Mouse (Mus musculus) erythroblast, adult 5-6 weeks (primary cell): Measurements from ENCODE around the gene Fam117a. TPM values are rescaled to one million over a fixed set of nuclear protein-coding genes. Genes with fewer than 3 reads are reported as not detected.

Source experiments
- ATAC-seq: replicated peaks from 2 replicates; pipeline ENCODE4 v1.8.0; 2016; ENCODE audit warnings: moderate number of reproducible peaks, mild to moderate bottlenecking, moderate TSS enrichment, inconsistent platforms; ENCODE audit not compliant: poor library complexity, low FRiP score, severe bottlenecking
- total RNA-seq, 2 experiments: library from RNA; stranded (forward) in 1 of 2; stranded (reverse) in 1 of 2; fragments of 150-400 nt in 1 of 2; fragments of 200-764, 138-1000 nt in 1 of 2; gene quantifications; 2 replicates each; pipeline versions ENCODE4 v1.2.3 to v1.2.4; 2015 to 2017; ENCODE audit warnings: low replicate concordance in 2 of 2

The Fam117a gene
- total RNA-seq, 2 experiments from 2014 or later, result 321 to 450 TPM

DNA sequence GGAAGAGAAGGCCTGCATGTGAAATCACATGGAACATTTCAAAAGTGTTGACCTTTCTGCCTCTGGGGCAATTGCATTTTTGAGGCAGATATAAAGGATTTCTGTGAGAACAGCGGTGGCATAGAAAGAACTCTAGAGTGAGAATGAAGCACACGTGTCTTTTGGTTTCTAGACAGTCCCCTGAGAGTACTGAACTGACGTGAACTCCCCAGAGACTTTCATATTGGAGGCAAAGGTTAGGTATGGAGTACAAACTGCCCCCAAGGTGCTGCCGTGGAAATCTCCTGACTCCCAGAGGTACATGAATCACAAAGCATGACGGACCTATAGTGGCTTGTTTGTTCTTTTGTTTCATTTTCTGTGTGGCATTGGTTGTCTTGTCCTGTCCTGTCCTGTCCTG, 8.2 kb upstream of the Fam117a start:
- no peak for ATAC-seq

DNA sequence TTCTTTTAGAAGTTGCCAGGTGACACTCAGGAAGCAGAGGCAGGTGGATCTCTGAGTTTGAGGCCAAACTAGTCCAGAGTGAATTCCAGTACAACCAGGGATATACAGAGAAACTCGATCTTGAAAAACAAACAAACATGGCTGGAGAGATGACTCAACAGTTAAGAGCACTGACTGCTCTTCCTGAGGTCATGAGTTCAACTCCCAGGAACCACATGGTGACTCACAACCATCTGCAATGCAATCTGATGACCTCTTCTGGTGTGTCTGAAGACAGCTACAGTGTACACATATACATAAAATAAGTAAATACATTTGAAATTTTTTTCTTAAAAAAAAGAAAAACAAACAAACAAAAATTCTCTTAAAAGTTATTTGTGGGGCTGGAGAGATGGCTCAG, 6.2 kb upstream of the Fam117a start:
- no peak for ATAC-seq

DNA sequence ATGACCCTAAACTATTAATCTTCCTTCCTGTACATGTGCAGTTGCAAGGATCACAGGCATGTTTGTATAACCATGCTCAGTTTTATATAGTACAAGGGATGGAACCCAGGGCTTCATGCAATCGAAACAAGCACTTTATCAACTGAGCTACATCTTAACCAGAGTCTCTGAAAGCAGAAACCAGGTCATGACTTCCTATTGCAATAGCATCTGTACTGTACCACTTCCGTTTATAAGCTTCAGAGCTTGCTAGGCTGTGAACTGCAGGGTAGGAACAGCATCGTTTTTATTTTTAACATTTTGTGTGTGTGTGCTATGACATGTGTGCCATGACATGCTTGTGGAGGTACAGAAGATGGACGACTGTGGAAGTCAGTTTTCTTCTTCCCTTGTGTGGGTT, 3.6 kb upstream of the Fam117a start:
- ATAC-seq, result no peak

DNA sequence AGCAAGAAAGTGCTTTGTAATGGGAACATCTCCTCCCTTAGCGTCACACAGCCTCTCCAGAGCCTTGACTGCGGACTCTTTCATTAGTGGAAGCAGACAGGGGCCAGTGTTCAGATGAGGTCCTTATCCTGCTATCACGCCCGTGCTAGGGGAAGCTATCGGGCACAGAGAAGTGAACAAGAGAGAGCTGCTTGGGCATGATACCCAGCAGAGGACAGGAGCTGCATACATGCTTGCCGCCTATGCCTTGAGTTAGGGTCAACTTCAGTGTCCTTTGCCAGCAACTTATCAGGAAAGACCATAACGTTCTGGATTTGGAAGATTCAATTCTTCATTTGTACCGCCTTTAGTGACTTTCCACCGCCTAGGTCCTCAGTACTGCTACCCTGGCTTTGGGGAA, 3.0 kb upstream of the Fam117a start:
- ATAC-seq, result peak; percentile 65

DNA sequence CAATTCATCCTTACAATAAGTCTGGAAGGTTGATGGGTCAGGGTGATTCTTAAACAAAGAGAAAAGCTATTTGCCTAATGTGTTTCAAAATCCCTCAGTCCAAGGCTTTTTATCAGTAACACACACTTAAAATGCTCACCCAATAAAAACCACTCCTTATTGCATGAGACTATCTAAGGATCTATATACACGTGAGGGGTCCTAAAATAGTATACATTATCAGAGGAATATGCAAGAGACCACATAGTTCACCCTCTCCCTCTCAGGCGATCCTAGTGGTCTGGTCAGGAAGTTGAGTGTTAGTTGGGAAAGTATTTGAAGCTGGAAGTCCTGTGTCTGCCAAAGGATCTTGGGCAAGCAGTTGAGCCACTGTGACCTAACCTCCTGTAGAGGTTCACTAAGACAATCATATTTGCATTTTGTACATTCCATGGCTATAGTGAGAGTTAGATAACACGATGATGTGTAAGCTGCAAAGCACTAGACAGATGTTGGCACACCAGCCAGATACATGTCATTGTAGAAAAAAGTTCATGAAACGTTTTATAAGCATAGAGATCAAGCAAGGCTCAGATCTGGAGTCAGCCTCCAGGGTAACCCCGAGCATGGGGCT, 2.3 kb upstream of the Fam117a start:
- ATAC-seq, result no peak

DNA sequence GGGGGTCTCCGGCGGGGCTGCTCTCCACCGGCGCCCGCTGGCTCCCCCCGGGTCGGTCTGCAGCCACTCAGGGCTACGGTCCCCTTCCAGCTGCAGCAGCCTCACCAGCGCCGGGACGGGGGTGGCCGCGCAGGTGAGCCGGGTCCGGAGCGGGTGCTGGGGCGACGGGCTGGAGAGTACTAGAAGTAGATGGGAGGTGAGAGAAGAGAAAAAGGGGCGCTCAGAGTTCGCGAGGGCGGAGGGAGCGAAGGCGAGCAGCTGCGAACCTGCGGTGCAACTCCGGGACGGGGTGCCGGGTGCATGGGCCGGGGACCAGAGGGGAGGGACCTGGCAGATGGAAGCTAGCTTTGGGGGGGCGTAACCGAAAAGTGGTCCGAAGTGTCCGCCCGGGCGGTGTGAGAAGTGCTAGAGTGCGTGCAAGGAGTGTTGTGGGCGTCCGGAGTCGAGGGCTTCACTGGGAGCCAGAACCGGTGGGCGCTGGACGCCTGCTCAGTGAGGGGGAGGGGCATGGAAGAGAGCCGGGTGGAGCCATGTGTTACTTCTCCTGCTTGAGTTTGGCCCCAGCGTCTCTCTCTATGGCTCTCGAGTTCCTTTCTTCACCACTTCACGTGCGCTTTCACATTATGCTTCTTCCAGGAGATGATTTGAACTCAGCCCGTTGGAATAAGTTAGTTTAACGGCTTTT, 453 bp downstream of the Fam117a start:
- peak; percentile 31 for ATAC-seq

DNA sequence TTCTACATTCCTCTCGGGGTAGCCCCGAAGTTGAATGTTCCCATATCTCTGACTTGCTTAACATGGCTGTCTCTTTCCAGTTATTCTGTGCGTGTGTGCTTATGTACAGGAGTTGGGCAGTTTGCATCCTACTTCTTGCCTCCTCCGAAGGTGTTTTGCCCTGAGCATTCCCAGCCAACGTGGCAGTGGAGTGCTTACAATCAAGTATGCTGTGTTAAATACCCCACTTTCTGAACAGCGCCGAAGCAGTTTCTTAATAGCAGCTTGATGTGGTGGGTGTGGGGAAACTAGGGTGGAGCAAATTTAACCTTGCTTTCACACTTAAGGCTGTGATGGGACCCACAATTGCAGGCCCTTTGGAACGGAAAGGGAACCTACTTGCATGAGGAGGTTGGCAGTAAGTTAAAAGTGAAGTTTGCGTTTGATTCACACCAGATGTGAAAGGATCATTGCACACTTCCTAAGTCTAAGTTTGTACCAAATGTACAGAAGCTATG, 1.1 kb downstream of the Fam117a start:
- ATAC-seq, result no peak

DNA sequence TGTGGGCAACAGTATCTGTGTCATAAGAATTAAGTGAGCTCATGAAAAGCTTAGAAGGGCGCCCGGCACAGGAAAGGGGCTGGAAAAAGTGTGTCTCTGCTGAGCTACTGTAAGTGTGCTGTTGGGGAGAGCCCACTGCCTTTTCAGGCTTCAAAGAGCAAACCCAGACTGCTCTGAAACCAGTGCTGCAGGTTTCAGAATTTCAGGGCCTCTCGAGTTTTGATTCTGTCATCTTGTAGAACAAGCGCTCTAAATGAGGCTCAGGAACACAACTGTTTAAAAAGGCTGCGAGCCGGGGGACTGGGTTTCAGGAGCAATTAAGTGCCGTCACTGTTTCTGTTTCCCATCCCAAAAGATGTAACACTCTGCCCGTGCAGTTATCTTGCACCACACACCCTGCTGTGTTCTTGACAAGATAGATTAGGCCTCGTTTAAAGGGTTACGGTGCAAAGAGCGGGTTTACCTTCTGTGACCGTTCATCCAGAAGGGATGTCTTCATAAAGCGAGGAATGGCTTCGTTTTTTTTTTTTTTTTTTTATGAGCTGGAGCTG, 2.7 kb downstream of the Fam117a start:
- ATAC-seq, result peak; percentile 60

DNA sequence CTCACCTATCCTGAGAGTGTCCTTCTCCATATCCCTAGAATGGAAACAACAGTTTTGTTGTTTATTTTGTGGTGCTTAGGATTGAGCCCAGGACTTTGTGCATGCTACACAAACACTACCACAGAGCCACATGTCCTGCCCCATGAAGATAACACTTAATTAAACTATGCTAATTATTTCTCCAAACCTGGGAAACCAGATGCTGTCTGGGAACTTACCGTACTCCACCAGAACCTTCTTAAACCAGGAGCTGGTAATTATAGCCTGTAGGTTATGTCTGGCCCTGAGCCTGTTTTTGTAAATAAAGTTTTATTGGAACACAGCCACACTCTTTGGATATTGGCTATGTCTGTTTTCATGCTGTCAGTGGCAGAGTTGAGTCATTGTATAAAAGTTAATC, 3.4 kb downstream of the Fam117a start:
- ATAC-seq, result no peak

DNA sequence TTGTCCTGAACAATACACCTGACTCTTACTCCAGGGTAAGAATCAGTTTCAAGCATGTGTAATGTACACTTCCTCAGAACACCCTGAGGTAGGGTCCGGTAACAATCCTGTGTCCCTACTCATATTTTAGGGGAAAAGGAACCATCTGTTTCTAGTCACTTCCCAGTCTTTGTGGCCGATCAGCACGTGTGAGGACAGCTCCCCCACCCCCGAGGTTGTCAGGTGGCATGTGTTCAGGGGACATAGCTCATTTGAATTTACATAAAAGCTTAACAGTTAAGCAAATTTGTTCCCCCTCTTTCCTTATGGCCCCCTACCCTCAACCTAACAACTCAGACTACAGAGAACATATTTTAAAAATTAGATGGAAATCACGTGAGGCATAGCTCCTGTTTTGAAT, 3.8 kb downstream of the Fam117a start:
- ATAC-seq, result no peak

DNA sequence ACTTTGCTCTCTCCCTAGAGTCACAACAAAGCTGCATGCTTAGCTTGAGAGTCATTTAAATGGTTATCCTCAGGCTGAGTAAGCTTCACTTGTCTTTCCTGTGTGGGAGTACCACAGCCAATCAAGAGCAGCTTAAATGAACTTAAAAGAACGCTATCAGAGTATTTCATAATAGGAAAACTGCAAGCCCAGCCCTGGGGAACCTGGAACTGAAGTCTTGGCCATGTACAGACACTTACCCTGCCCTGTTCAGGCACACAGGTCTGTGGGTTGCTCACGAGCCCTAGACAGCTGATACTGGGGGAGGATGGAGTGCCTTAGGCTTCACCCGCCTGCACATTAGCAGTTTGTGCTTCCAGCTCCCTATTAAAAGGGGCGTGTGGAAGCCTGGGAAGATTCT, 6.4 kb downstream of the Fam117a start:
- ATAC-seq, result no peak

DNA sequence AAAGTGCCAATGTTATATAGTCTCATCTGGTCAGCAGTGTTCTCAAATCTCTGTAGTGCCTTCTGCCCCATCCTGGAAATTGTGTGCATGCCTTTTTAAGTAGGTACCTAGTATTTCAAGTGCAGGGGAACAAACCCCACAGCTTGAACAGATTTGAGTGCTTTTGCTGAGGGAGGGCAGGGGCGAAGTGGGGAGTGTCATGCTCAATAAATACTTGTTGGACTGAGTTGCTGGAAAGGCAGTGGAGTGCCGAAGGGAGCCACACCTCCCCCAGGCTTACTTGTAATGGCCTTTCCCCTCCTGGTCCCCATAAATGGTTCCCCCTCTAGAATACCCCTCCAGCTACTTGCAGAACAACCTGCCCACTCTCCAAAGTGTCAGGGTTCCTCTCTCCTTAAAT, 7.4 kb downstream of the Fam117a start:
- ATAC-seq, result no peak

DNA sequence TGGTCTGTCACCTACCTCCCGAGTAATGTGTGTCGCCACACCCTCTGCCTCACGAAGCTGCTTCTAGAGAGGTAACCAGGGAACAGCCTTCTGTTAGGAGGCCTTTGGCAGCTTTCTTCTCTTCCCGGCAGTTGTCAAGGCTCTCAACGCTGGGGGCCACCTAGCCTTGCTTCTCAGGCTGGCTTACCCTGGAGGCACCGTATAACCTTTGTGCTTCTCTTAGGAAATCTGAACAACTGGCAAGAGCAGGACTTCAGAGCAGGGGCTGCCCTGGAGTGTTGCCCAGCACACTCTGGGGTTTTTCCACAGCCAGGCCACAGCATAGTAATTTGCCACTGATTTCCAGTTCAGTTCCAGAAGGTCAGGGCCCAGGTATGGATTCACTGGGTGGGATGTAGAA, 13.5 kb downstream of the Fam117a start:
- ATAC-seq, result no peak

DNA sequence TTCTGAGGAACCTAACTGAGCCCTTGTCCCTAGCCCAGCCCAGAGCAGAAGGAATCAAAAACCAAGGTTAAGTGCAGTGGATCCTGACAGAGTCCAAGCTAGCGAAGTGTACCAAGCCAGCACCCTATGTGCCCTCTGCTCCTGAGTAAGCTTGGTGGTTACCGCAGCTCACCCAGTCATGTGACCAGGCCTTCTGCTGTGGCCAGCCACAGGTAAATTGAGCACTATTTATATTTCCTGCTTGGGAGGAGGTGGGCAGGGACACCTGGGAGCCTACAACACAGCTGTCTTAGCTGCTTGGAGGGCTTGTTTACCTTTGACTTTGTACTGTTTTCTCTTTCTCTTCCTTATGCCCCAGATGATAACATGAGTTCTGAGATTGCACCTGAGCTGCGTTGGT, 14.1 kb downstream of the Fam117a start:
- ATAC-seq, result no peak

DNA sequence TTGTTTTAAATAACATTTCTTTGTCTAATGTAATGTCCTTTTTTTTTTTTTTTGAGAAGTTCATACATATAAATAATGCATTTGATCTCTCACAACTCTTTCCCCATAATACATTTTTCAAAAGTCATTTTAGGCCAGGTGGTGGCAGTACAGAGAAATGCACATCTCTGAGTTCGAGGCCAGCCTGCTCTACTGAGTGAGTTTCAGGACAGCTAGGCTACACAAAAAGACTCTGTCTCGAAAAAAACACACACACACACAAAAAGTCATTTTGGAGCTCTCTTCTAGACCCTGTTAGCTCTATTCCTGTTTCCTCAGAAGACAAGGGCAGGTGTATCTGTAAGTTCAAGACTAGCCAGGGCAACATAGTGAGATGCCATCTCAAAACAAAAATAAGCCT, 15.9 kb downstream of the Fam117a start:
- no peak for ATAC-seq

DNA sequence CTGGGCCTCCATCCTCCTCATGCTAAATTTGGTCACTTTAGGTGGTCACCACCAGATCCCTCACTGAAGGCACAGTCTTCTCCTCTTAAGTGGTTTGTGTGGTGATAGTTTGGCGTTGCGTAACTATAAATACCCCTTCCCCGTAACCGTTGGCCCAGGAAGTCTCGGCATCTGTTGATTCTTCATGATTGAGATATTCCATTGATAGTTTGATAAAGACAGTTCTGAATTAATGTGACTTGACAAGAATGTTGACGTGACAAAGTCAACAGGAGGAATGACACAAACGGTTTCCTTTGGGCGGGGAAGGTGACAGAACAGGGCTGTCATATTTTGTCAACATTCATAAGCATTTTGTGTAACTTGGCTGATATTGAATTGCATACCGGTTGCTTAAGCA, 16.4 kb downstream of the Fam117a start:
- no peak for ATAC-seq

DNA sequence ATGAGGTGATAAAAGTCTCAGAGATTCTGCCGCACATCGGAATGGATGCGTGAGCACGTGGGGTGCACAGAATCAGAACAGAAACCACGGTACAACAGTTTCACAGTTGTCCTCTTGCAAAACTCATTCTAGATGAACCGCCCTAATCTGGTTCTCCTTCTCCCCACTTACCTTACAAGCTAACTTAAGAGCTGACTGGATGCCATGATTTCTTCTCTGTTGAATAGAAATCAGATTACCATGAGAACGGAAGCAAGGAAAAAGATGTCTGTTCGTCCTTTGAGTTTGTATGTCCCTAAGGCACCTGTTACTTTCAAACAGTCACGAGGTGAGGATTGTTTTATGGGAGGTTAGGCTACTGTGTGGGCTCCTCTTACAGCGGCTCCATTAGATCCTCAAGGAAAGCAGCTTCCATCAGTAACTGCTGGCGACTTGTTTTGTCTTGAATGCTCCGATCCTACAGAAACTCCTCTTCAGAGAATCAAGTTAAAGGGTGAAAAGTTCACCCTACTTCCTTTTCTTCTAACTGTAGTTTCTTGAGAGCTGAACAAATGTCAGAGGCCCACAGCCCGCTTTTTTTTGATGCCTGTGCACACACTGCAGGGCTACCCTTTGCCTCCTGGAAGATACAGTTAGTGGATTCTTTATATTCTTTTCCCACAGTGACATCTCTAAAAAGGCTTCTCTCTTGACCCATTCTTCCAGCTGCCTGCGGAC, 17.6 kb downstream of the Fam117a start:
- ATAC-seq, result no peak

DNA sequence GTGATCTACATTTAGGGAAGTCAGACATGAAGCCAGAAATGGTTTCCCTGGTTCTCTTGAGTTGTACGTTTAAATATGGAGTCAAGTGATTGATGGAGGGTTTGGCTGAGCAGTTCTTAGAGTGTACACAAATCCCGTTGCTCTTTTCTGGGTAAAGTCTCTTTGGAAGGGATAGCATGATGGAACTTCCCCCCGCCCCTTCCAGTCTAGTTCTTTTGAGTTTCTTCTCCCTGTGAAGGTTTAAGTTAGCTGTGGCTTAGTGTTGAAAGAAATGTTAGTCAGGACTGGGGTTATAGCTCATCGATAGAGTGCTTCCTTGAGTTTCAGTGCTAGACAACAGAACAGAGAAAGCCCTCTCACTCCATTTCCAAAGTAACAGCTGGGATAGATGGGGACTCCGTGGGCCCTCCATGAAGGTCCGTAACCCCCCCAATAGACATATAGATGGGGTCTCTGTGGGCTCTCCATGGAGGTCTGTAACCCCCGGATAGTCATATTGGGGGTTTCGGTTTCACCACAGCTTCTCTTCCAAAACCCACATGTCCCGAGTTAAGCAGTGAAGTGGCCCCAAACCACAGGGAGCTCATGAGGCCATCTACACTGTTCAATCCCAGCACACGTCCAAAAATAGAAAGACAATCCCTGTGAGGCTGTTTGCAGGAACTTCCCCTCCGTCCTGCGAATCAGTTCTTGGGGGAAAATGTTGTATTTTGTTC, 18.3 kb downstream of the Fam117a start:
- ATAC-seq, result no peak

DNA sequence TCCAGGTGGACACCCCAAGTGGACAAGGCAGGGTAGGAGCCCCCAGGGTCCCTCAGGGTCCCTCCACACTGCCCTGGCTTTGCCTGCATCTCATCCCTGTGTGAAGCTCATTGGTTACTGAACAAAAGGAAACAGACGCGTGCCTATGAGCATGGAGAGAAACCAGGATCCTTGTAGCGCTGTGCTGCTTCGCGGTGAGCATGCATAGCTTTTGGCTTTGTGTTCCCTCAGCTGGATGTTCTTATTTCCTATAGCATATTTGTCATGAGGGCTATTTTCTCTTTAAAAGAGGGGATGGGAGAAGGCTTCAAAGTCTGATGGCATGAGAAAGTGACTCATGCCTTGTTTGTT, 18.8 kb downstream of the Fam117a start:
- ATAC-seq, result no peak

DNA sequence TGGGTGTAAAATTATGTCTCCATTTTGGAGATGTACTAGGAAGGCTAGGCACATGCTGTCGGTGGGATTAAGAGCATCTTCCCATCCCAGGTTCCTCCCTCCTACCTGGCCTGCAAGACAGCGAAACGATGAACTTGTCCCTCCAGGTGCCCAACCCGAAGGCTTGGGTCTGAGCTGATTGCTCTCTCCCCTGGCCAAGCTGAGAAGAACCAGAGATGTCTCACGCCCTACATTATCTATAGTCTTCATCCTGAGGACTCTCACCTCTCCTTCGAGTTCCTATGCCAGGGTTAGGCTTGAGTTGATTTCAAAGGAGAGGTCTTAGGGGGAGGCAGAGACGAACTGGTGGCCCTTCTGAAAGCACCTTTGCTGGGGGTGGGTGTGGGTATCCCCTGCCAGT, 19.2 kb downstream of the Fam117a start:
- peak; percentile 40 for ATAC-seq
